Mouse (Mus musculus) embryonic fibroblast, embryonic 13.5 days (primary cell): ENCODE measurements around the gene Pgghg. TPM values are rescaled to one million over a fixed set of nuclear protein-coding genes. Genes with fewer than 3 reads are reported as not detected.

Experiments used
- H3K27ac ChIP-seq: 2 replicates; pipeline ENCODE4 v1.5.1; 2012; ENCODE audit warnings: low read length, control low read depth, inconsistent platforms; ENCODE audit not compliant: insufficient read depth
- H3K4me1 ChIP-seq: 2 replicates; pipeline ENCODE4 v1.6.1; 2011; ENCODE audit warnings: low read length; ENCODE audit not compliant: control insufficient read depth, insufficient read depth
- H3K4me3 ChIP-seq: 2 replicates; pipeline ENCODE4 v1.5.1; 2011; ENCODE audit warnings: mild to moderate bottlenecking, control low read depth, low read length; ENCODE audit not compliant: insufficient read depth
- CTCF ChIP-seq: IDR thresholded peaks from 2 replicates; pipeline ENCODE4 v1.5.1; 2011; ENCODE audit warnings: mild to moderate bottlenecking, control low read depth, low read length, moderate library complexity, borderline replicate concordance; ENCODE audit not compliant: insufficient read depth
- POLR2A ChIP-seq: IDR thresholded peaks from 2 replicates; pipeline ENCODE4 v1.6.1; 2011; ENCODE audit warnings: low read depth, mild to moderate bottlenecking, control low read depth, low read length, moderate library complexity
- polyA plus RNA-seq: library from polyadenylated mRNA; stranded (reverse); fragments of >200 nt; gene quantifications from 2 replicates; pipeline ENCODE4 v1.2.4, GENCODE M21; 2011; ENCODE audit warnings: low read depth; ENCODE audit not compliant: missing spikeins, insufficient read length

Gene Pgghg
- polyA plus RNA-seq, 1 experiment: 19.1 TPM

DNA sequence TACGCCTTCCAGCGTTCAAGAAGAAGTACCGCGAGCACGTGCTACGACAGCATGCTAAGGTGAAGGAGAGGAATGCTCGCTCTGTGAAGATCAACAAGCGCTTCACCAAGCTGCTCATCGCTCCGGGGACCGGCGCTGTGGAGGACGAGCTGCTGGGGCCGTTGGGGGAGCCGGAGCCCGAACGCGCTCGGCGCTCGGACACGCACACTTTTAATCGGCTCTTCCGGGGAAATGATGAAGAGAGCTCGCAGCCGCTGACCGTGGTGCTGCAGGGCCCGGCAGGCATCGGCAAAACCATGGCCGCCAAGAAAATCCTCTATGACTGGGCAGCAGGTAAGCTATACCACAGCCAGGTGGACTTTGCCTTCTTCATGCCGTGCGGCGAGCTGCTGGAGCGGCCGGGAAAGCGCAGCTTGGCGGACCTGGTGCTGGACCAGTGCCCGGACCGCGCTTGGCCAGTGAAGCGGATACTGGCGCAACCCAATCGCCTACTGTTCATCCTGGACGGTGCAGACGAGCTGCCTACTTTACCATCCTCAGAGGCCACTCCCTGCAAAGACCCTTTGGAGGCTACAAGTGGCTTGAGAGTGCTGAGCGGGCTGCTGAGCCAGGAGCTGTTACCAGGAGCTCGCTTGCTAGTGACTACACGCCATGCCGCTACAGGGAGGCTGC lies 18.7 kb upstream of the Pgghg start:
- no peak for TF ChIP-seq POLR2A
- no peak for TF ChIP-seq CTCF
- Histone ChIP-seq H3K4me3 (peak overlapping the region; percentile 10), H3K27ac (no peak overlapping the region), H3K4me1 (0 out of 2 replicates have a peak, but pooled peaks cover 2% of the 10 kb centered on the region)

DNA sequence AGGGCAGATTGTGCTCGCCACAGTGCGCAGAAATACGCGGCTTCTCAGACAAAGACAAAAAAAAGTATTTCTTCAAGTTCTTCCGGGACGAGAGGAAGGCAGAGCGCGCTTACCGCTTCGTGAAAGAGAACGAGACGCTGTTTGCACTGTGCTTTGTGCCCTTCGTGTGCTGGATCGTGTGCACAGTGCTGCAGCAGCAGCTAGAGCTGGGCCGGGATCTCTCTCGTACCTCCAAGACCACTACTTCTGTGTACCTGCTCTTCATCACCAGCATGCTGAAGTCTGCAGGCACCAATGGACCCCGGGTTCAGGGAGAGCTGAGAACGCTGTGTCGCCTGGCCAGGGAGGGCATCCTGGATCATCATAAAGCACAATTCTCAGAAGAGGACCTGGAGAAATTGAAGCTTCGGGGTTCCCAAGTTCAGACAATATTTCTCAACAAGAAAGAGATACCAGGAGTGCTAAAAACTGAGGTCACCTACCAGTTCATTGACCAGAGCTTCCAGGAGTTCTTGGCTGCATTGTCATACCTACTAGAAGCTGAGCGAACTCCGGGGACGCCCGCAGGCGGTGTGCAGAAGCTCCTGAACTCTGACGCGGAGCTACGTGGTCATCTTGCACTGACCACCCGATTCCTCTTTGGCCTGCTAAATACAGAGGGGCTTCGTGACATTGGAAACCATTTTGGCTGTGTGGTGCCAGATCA lies 18.0 kb upstream of the Pgghg start:
- TF ChIP-seq CTCF (no peak), POLR2A (no peak)
- no peak overlapping the region for H3K4me3 ChIP-seq
- no peak overlapping the region for H3K27ac ChIP-seq
- H3K4me1 ChIP-seq: 0 out of 2 replicates have a peak, but pooled peaks cover 2% of the 10 kb centered on the region

DNA sequence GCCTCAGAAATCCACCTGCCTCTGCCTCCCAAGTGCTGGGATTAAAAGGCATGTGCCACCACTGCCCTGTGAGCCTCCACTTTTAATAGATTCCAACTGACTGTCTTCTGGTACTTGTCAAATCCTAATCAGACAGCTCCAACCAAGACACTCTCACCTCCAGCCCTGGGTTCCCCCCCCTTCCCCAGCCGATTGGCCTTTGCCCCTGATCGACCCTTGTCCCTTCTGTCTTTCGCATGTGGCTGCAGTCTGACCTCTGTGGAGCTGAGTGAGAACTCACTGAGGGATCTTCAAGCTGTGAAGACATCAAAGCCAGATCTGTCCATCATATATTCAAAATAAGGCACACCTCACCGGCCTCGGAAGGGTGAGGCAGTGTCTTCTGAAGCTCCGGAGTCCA lies 14.0 kb upstream of the Pgghg start:
- H3K4me1 ChIP-seq: 0 out of 2 replicates have a peak, but pooled peaks cover 2% of the 10 kb centered on the region
- TF ChIP-seq CTCF: no peak
- no peak for TF ChIP-seq POLR2A
- no peak overlapping the region for H3K27ac ChIP-seq
- H3K4me3 ChIP-seq: no peak overlapping the region

DNA sequence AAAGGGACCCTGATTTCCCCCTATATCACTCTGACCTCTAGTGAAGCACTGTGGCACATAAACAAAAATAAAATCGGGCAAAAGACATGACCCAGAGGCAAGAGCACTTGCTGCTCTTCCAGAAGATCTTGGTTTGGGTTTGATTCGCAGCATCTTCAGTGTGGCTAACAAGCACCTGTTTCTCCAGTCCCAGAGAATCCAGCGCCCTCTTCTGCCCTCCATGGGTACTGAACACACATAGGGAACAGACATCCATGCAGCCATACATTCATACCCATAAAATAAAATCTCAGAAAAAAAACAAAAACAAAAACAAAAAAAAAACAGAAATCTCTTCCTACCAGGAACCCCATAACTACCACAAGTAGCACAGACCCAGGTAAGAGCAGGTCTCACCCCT lies 2.8 kb upstream of the Pgghg start:
- TF ChIP-seq POLR2A: no peak
- TF ChIP-seq CTCF: no peak
- H3K4me3 ChIP-seq: no peak overlapping the region
- H3K4me1 ChIP-seq: peaks cover 2% of the 10 kb centered on the region; the same call in 1 of the 2 replicates
- no peak overlapping the region for H3K27ac ChIP-seq

DNA sequence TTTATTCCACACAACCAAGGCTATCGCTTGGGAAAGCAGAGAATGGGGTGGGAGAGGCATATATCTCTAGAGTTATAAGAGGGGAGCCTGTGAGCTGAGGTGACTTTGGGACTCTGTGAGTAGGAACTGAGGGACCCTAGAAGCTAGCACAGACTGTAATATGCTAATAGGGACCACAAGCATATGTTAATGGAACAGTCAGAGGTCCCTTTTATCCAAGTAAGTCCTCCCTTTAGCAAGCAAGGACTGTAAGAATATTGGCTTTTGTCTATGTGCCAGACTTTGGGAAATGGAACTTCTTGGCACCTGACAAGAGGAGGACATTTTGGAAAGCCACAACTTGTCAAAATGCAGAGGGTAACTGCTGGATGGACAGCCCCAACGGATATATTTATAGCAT lies 2.3 kb upstream of the Pgghg start:
- Histone ChIP-seq H3K4me3 (no peak overlapping the region), H3K4me1 (peaks cover 2% of the 10 kb centered on the region; the same call in 1 of the 2 replicates), H3K27ac (no peak overlapping the region)
- TF ChIP-seq CTCF (no peak), POLR2A (no peak)

DNA sequence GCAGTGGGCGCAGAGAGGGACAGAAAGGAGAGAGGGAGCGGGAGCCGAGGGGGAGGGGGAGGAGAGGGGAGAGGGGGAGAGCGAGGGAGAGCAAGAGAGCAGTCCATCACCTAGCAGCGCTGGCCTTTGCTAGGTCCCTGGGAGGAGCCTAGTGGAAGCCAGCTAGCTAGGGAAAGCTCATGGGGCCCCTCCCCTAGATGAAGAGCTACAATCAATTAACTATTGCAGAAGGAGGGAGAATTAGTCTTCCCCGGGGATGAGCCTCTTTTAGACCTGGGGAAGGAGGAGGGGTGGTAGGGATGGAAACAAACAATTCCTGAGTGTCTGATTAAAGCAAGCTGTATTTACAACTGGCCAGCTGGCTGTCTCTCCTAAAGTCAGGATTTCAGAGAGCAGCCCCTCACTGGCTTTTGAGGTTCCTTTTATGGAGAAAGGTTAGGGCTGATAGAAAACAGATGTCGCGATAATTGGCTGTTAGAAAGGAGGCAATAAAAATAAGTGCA lies 1.5 kb upstream of the Pgghg start:
- H3K4me1 ChIP-seq: peaks cover 2% of the 10 kb centered on the region; the same call in 1 of the 2 replicates
- H3K4me3 ChIP-seq: no peak overlapping the region
- H3K27ac ChIP-seq: no peak overlapping the region

DNA sequence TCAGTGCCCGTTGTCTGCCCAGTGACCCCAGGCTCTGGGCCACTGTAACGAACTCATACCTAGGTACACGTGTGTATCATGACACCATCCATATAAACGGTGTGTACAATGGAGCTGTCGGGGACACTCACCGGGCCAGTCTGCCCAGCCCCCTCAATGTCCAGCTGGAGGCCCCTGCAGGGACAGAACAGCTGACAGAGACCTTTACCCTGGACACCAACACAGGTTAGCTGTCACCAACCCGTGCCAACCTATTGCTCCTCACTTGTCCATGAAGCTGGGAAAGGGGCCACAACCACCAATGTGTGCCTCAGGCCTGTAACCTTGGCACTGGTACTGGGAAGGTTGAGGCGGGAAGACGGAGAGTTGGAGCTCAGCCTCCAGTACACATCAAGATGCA lies 1.1 kb downstream of the Pgghg start:
- H3K27ac ChIP-seq: peak overlapping the region; percentile 80
- H3K4me3 ChIP-seq: peak overlapping the region; percentile 53
- TF ChIP-seq POLR2A (peak; percentile 41; the same call in 1 of the 2 replicates), CTCF (no peak)
- peaks cover 2% of the 10 kb centered on the region; the same call in 1 of the 2 replicates for H3K4me1 ChIP-seq

More for the DNA sequence above, 1.5 kb upstream of the Pgghg start:
- TF ChIP-seq CTCF: no peak
- TF ChIP-seq POLR2A: no peak

DNA sequence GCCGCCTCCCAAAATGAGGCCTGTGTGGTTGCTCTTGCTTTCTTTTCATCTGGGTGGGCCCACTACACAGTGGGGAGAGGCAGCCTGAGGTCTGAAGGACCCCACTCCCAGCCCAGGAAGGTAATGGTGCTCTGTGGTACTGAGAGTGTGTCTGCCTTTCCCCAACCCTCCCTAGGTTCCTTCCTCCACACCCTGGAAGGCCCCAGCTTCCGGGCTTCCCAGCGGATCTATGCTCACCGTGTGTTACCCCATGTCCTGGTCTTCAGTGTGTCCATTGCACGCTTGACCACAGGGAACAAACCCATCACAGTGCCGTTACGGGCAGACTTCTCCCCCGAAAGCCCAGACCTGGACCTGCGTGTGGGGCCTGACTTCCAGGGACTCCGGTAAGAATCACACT lies 1.6 kb downstream of the Pgghg start:
- Histone ChIP-seq H3K27ac (no peak overlapping the region), H3K4me3 (no peak overlapping the region), H3K4me1 (peaks cover 2% of the 10 kb centered on the region; the same call in 1 of the 2 replicates)
- TF ChIP-seq CTCF (no peak), POLR2A (0 out of 2 replicates have a peak, but pooled peaks have one; percentile 6)

DNA sequence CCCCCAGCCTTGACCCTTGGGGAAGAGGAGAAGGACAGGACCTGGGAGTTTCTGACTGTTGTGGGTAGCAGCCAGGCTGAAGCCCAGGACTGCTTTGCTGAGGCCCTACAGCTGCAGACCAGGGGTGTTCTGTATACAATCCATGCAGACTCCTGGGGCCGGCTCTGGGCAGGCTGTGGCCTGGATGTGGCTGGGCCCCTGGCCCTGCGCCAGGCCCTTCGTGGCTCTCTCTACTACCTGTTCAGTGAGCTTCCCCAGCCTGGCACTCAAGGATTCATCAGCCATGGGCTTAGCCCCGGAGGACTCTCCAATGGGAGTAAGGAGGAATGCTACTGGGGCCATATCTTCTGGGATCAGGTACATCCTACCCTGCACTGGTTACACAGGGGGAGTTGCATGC lies 2.2 kb downstream of the Pgghg start:
- H3K27ac ChIP-seq: no peak overlapping the region
- peaks cover 2% of the 10 kb centered on the region; the same call in 1 of the 2 replicates for H3K4me1 ChIP-seq
- H3K4me3 ChIP-seq: no peak overlapping the region
- TF ChIP-seq POLR2A (no peak), CTCF (no peak)

DNA sequence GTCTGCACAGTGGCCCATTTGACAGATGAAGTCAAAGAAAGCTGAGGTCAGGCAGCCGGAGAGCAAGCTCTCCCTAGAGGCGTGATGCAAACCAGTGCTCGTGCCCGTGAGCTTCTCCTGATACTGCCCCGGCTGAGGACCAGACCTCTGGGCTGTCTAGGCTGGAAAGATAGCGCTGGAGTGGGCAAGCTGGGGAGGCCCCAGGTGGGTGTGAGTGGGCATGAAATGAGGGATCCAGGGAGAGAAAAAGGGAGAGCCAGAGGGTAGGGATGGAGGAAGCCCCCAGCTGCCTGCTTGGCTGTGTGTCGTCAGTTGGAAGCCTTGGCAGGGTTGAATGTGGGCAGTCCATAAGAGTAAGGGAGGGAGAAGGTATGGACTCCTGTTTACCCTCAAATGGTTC lies 3.0 kb downstream of the Pgghg start:
- no peak overlapping the region for H3K27ac ChIP-seq
- TF ChIP-seq CTCF (no peak), POLR2A (no peak)
- H3K4me1 ChIP-seq: peaks cover 2% of the 10 kb centered on the region; the same call in 1 of the 2 replicates
- H3K4me3 ChIP-seq: no peak overlapping the region
